Mouse (Mus musculus): ENCODE data around the gene Lrrc18. TPM values are rescaled to one million over a fixed set of nuclear protein-coding genes. Genes with fewer than 3 reads are reported as not detected.

Gene Lrrc18
- under 1 TPM; 0.16 to 0.32 (median 0.21) TPM for total RNA-seq (2022)

GRCm38 (mm10) chr14:32991082-32991481 is at the start of gene Lrrc18:
Gene Lrrc18 (plus strand): TSS chr14:32991382.
- DNase-seq (ENCODE audit: low spot score) = no peak

GRCm38 (mm10) chr14:32947512-32947911 is 43.7 kb upstream of the Lrrc18 start:
- DNase-seq (ENCODE audit: low spot score) = peak; percentile 51

- DNase-seq (ENCODE audit: low spot score) = peak; percentile 62
Observed at GRCm38 (mm10) chr14:32950312-32951301, 40.6 kb upstream of the Lrrc18 start.

GRCm38 (mm10) chr14:32956486-32956885 is 34.7 kb upstream of the Lrrc18 start:
- peak; percentile 55 for DNase-seq (ENCODE audit: low spot score)

- DNase-seq (ENCODE audit: low spot score) = peak; percentile 9
Observed at GRCm38 (mm10) chr14:32958671-32959070, 32.5 kb upstream of the Lrrc18 start.

GRCm38 (mm10) chr14:32960481-32960880 is 30.7 kb upstream of the Lrrc18 start:
- DNase-seq (ENCODE audit: low spot score) = peak; percentile 68

GRCm38 (mm10) chr14:32964742-32965141 is 26.4 kb upstream of the Lrrc18 start:
- DNase-seq (ENCODE audit: low spot score) = no peak

- DNase-seq (ENCODE audit: low spot score) = no peak
Observed at GRCm38 (mm10) chr14:32970700-32971099, 20.5 kb upstream of the Lrrc18 start.

GRCm38 (mm10) chr14:32984176-32984738 is 6.9 kb upstream of the Lrrc18 start:
- peak; percentile 10 for DNase-seq (ENCODE audit: low spot score)

- no peak for DNase-seq (ENCODE audit: low spot score)
Observed at GRCm38 (mm10) chr14:32986659-32987058, 4.5 kb upstream of the Lrrc18 start.

- peak; percentile 35 for DNase-seq (ENCODE audit: low spot score)
Observed at GRCm38 (mm10) chr14:32994954-32995636, 3.9 kb downstream of the Lrrc18 start.

GRCm38 (mm10) chr14:32999511-32999910 is 8.3 kb downstream of the Lrrc18 start:
- no peak for DNase-seq (ENCODE audit: low spot score)

GRCm38 (mm10) chr14:33000112-33000979 is 9.2 kb downstream of the Lrrc18 start:
- no peak for DNase-seq (ENCODE audit: low spot score)

- no peak for DNase-seq (ENCODE audit: low spot score)
Observed at GRCm38 (mm10) chr14:33005114-33005513, 13.9 kb downstream of the Lrrc18 start.

GRCm38 (mm10) chr14:33007638-33008037 is 16.5 kb downstream of the Lrrc18 start:
- no peak for DNase-seq (ENCODE audit: low spot score)

- DNase-seq (ENCODE audit: low spot score) = no peak
Observed at GRCm38 (mm10) chr14:33019050-33019449, 27.9 kb downstream of the Lrrc18 start.

GRCm38 (mm10) chr14:33019606-33020005 is 28.4 kb downstream of the Lrrc18 start:
- DNase-seq (ENCODE audit: low spot score) = no peak

- no peak for DNase-seq (ENCODE audit: low spot score)
Observed at GRCm38 (mm10) chr14:33030849-33031248, 39.7 kb downstream of the Lrrc18 start.

- no peak for DNase-seq (ENCODE audit: low spot score)
Observed at GRCm38 (mm10) chr14:33033424-33033823, 42.2 kb downstream of the Lrrc18 start.

GRCm38 (mm10) chr14:33035386-33035785 is 44.2 kb downstream of the Lrrc18 start:
- no peak for DNase-seq (ENCODE audit: low spot score)

GRCm38 (mm10) chr14:33036811-33037210 is 45.6 kb downstream of the Lrrc18 start:
- no peak for DNase-seq (ENCODE audit: low spot score)
